Mouse (Mus musculus) neural tube, embryonic 14.5 days (tissue): ENCODE data around the gene Pptc7. TPM values are rescaled to one million over a fixed set of nuclear protein-coding genes. Genes with fewer than 3 reads are reported as not detected.

Experiments used
- ATAC-seq: fragments of 200-750 bp; cut with Nextera tagmentation; 2 replicates; pipeline ENCODE4 v1.8.0; 2017; ENCODE audit warnings: low read depth, mild to moderate bottlenecking, moderate TSS enrichment, moderate library complexity
- H3K27ac ChIP-seq: fragments of 300-500 bp; sonication (generic); 2 replicates; pipeline ENCODE4 v1.5.1; 2014; ENCODE audit warnings: low read depth, mild to moderate bottlenecking, control low read depth, low read length, moderate library complexity, mixed read lengths
- H3K27me3 ChIP-seq: fragments of 300-500 bp; sonication (generic); 2 replicates; pipeline ENCODE4 v1.6.1; 2014; ENCODE audit warnings: low read length; ENCODE audit not compliant: control insufficient read depth, insufficient read depth
- H3K36me3 ChIP-seq: fragments of 300-500 bp; sonication (generic); 2 replicates; pipeline ENCODE4 v1.6.1; 2014; ENCODE audit warnings: low read length, mixed read lengths; ENCODE audit not compliant: control insufficient read depth, insufficient read depth
- H3K4me1 ChIP-seq: fragments of 300-500 bp; sonication (generic); 2 replicates; pipeline ENCODE4 v1.6.1; 2014; ENCODE audit warnings: low read length; ENCODE audit not compliant: control insufficient read depth, insufficient read depth
- H3K4me2 ChIP-seq: fragments of 300-500 bp; sonication (generic); 2 replicates; pipeline ENCODE4 v1.6.1; 2014; ENCODE audit warnings: mild to moderate bottlenecking, low read depth, low read length, control low read depth
- H3K4me3 ChIP-seq: fragments of 300-500 bp; sonication (generic); 2 replicates; pipeline ENCODE4 v1.5.1; 2014; ENCODE audit warnings: low read depth, low read length, control low read depth, mixed read lengths
- H3K9ac ChIP-seq: fragments of 300-500 bp; sonication (generic); replicated peaks from 2 replicates; pipeline ENCODE4 v1.6.1; 2014; ENCODE audit warnings: low read depth, mild to moderate bottlenecking, control low read depth, low read length, mixed read lengths
- H3K9me3 ChIP-seq: fragments of 300-500 bp; sonication (generic); 2 replicates; pipeline ENCODE4 v1.6.1; 2016; ENCODE audit warnings: low read length; ENCODE audit not compliant: control insufficient read depth
- WGBS: fragments of 180-500 bp; shearing (Covaris S2); extraction: QIAGEN DNeasy Blood & Tissue Kit; methylation state at CpG from one replicate; pipeline ENCODE4 v1.1.7; 2014; 5-methylcytosine and 5-hydroxymethylcytosine counted together
- polyA plus RNA-seq: library from polyadenylated mRNA; unstranded; fragments of >200 nt; fragmentation: Nextera tagmentation; extraction: Ambion mirVana; gene quantifications from 2 replicates; pipeline ENCODE4 v1.2.1, GENCODE M21; 2014

Gene Pptc7
- polyA plus RNA-seq, 1 experiment from 2014 or later = 9.2 TPM

DNA sequence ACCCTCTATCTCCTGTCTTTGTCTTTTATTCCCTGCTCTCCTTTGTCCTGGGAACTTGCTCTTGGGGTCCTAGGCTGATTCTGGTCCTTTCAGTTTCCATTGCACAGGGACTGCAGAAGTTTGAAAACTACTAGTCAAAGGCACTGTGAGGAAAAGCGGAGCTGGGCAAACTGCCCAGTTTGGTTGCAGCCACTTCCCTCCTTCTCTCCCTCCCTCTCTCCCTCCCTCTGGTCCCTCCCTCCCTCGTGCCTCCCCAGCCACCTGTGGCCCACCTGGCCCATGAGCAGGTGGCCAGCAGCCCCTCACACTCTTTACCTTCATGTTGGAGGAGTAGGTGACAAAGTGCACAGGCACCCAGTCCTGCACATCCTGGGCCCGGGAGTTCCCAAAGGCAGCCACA, 39.0 kb upstream of the Pptc7 start:
- Histone ChIP-seq H3K9me3 (no peaks in the 10 kb centered on the region), H3K27ac (no peak overlapping the region), H3K27me3 (no peaks in the 10 kb centered on the region), H3K9ac (no peak overlapping the region), H3K36me3 (peaks cover 6% of the 10 kb centered on the region; the same call in 1 of the 2 replicates), H3K4me3 (no peak overlapping the region), H3K4me1 (no peaks in the 10 kb centered on the region; the same call in 1 of the 2 replicates), H3K4me2 (no peak overlapping the region)
- ATAC-seq = no peak
- 66% methylated on average over 3 of the region's 3 CpGs for WGBS

DNA sequence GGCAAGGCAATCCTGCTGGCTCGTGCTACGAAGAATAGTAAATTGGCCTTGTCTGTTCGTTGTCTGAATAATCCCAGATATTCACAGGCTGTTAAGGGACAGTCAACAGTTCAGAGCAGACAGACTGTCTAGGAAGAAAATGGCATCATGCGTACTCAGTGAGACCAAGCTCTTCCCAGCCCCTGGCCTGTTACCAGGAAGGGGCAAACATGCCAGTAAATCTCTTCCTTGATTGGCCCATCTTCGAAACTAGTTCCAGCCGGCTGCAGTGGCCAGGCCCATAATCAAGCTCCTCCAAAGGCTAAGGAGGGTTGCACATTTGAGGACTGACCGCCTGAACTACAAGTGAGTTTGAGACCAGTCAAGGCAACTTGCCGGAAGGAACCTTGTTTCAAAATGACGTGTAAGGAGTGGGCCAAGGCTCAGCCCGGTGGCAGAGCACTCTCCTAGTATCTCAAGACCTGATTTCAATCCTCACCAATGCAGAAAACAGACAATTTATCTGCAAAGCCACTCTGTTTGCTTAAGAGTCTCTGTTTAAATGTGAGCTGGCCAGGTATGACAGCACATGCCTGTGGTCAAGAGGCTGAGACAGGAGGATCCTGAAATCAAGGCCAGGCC, 37.5 kb upstream of the Pptc7 start:
- Histone ChIP-seq H3K36me3 (0 out of 2 replicates have a peak, but pooled peaks cover 6% of the 10 kb centered on the region), H3K9ac (no peak overlapping the region), H3K27me3 (no peaks in the 10 kb centered on the region), H3K9me3 (no peaks in the 10 kb centered on the region), H3K4me1 (no peaks in the 10 kb centered on the region; the same call in 1 of the 2 replicates), H3K4me2 (no peak overlapping the region), H3K4me3 (no peak overlapping the region), H3K27ac (no peak overlapping the region)
- 85% methylated on average over 10 of the region's 10 CpGs for WGBS
- ATAC-seq = no peak

DNA sequence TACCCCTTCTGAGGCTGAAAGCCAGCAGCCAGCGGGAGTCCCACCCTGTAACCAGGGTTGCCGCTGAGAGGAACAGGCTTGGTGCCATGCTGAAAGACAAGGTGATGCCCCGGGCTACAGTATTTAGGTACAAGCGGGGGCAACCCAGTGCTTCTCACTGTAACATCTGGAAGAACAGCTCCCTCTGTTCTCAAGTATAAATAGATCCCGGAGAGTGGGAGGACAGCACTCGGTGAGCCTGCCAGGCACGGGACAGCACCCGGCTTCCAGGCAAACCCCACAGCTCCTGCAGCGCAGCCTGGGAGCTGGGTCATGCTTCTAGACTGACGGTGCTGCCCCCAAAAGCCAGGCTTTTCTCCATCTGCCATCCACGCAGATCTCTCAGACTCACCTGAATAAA, 36.6 kb upstream of the Pptc7 start:
- no peaks in the 10 kb centered on the region for H3K9me3 ChIP-seq
- no peaks in the 10 kb centered on the region for H3K27me3 ChIP-seq
- WGBS = 93% methylated on average over 11 of the region's 11 CpGs
- H3K9ac ChIP-seq = no peak overlapping the region
- no peak overlapping the region for H3K4me3 ChIP-seq
- ATAC-seq = no peak
- H3K4me1 ChIP-seq = no peaks in the 10 kb centered on the region; the same call in 1 of the 2 replicates
- H3K36me3 ChIP-seq = 0 out of 2 replicates have a peak, but pooled peaks cover under 1% of the 10 kb centered on the region
- no peak overlapping the region for H3K4me2 ChIP-seq
- no peak overlapping the region for H3K27ac ChIP-seq

DNA sequence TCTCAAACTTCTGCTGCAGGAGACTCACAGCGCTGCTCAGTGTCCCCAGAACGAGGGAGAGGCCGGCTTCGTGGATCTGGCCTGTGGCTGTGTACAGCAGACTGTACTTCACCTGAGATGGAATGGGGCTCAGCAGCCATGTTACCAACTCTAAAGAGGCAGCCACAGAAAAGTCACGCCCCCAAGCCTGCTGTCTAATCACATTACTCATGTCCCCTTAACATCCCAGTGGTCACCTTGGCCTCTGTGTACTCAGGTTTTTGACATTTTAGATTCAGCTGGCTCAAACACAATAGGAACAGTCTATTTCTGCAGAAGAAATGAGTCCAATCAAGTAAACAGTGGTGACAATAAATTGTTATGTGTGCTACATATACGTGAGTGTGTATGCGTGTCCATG, 36.2 kb upstream of the Pptc7 start:
- 94% methylated on average over 7 of the region's 7 CpGs for WGBS
- no peaks in the 10 kb centered on the region; the same call in 1 of the 2 replicates for H3K4me1 ChIP-seq
- H3K9me3 ChIP-seq = no peaks in the 10 kb centered on the region
- no peak overlapping the region for H3K4me2 ChIP-seq
- no peaks in the 10 kb centered on the region for H3K27me3 ChIP-seq
- ATAC-seq = no peak
- H3K27ac ChIP-seq = no peak overlapping the region
- no peak overlapping the region for H3K9ac ChIP-seq
- 0 out of 2 replicates have a peak, but pooled peaks cover 3% of the 10 kb centered on the region for H3K36me3 ChIP-seq
- H3K4me3 ChIP-seq = no peak overlapping the region

DNA sequence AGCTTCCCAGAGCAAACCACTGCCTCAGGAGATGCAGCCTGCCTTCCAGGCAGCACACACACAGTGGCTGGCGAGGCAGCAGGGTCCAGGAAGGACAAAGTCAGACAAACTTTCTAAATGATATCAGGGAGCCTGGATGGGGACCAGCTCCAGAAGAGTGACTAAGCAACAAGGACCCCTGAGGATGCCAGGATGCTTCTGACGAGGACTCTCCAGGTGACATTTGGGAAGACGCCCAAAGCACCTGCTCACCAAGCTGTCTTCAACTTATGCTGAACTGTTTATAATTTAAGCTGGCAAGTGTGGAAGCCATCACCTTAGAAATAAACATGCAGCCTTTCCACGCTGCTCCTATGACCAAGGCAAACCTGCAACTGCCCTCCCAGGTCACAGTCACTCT, 34.9 kb upstream of the Pptc7 start:
- peaks cover 7% of the 10 kb centered on the region; the same call in 1 of the 2 replicates for H3K36me3 ChIP-seq
- H3K9ac ChIP-seq = no peak overlapping the region
- H3K4me1 ChIP-seq = no peaks in the 10 kb centered on the region
- H3K9me3 ChIP-seq = no peaks in the 10 kb centered on the region
- H3K4me2 ChIP-seq = no peak overlapping the region
- ATAC-seq = no peak
- no peak overlapping the region for H3K27ac ChIP-seq
- WGBS = 86% methylated on average over 4 of the region's 4 CpGs
- no peak overlapping the region for H3K4me3 ChIP-seq
- H3K27me3 ChIP-seq = no peaks in the 10 kb centered on the region

DNA sequence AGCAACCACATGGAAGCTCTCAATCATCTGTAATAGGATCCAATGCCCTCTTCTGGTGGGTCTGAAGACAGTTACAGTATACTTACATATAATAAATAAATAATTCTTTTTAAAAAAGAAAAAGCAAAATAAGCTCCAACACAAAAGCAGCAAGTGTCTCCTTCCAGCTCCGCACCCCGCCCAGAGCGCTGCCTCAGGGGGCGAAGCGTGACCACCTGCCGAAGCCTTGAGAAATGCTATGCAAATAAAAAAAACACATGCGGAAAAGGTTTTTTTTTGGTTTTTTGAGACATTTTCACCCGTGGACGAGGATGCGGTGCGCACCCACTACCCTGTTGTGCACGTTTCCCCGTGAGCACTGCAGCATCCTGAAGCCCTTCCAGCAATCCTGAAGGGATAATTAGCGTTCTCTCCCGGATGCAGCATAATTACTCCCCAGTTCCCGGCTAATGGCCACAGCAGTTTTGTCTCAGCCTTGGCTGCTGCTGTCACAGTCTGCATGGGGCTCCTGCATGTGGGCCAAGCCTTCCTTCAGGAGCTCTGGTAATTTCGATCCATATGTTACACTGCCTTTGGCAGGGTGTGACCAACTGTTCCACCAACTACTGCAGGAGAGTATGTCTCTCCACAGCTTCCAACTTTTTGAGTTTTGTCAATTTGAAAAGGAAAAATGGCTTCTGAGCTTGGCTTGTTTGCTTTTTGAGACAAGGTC, 32.1 kb upstream of the Pptc7 start:
- peaks cover 28% of the 10 kb centered on the region for H3K36me3 ChIP-seq
- H3K4me1 ChIP-seq = no peaks in the 10 kb centered on the region
- WGBS = 74% methylated on average over 17 of the region's 17 CpGs
- H3K27ac ChIP-seq = no peak overlapping the region
- H3K4me2 ChIP-seq = no peak overlapping the region
- no peaks in the 10 kb centered on the region for H3K27me3 ChIP-seq
- no peak overlapping the region for H3K9ac ChIP-seq
- H3K4me3 ChIP-seq = no peak overlapping the region
- ATAC-seq = no peak
- no peaks in the 10 kb centered on the region for H3K9me3 ChIP-seq

DNA sequence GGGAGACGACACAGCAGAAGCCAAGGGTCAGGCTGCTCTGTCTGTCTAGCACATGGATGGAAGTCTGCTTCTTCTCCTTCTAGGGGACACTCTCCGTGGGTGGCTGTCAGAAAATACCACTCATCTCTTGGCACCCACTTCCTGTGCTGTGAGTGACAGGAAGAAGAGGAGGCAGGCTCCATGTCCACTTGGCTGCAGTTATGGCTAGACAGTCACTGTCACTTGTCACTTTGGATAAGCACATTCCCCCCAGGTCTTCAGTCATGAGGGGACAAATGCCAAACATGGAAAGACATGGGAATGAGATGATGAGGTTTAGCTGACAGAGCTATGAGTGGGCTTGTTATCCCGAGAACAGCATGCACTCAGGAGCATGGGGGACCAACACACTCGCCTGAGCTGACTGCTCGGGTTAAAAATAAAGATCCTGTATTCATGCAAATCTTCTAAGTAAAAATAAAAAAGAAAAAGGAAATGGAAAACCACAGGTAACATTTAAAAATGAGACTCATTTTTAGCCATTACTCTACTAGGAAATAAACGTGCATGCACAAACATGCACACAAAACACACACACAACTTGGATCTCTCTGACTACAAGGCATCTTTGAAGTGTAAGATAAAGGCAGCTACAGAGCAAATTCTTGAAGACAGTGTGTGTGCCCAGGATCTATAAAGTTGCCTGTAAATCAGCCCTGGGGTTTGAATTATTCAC, 26.0 kb upstream of the Pptc7 start:
- Histone ChIP-seq H3K4me3 (no peak overlapping the region), H3K4me1 (peaks cover 3% of the 10 kb centered on the region; the same call in 1 of the 2 replicates), H3K27ac (no peak overlapping the region), H3K9me3 (no peaks in the 10 kb centered on the region), H3K27me3 (no peaks in the 10 kb centered on the region), H3K36me3 (peaks cover 39% of the 10 kb centered on the region), H3K4me2 (no peak overlapping the region), H3K9ac (no peak overlapping the region)
- no peak for ATAC-seq
- WGBS = 90% methylated on average over 6 of the region's 6 CpGs

DNA sequence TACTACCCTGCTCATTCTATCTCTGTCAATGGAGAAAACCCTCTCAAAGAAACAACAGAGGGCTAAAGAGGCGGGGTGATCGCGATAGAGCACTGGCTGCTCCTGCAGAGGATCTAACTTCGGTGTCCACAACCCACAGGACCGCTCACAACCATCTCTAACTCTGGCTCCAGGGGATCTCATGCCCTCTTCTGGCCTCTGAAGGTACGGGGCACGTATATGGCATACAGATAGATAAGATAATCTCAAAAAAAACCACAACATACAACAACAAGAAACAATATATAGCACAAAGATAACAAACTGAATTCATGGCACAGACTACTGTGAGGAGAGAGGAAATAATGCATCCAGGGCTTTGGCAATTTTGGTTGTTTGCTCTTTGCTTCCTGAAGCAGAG, 22.1 kb upstream of the Pptc7 start:
- no peak for ATAC-seq
- Histone ChIP-seq H3K9me3 (no peaks in the 10 kb centered on the region), H3K9ac (no peak overlapping the region), H3K27me3 (no peaks in the 10 kb centered on the region), H3K36me3 (peaks cover 14% of the 10 kb centered on the region), H3K4me1 (peaks cover 7% of the 10 kb centered on the region; the same call in 1 of the 2 replicates), H3K4me3 (no peak overlapping the region), H3K27ac (no peak overlapping the region), H3K4me2 (no peak overlapping the region; the same call in 1 of the 2 replicates)
- 52% methylated on average over 7 of the region's 7 CpGs for WGBS
